Mouse (Mus musculus) liver, postnatal 0 days (tissue): ENCODE data around the gene Prkrip1.

Source experiments
- CTCF ChIP-seq: sonication (generic); IDR thresholded peaks from 2 replicates; pipeline ENCODE4 v1.5.1; 2016; ENCODE audit warnings: antibody characterized with exemption, low read depth
- EP300 ChIP-seq: IDR thresholded peaks from 2 replicates; pipeline ENCODE4 v1.6.1; 2016; ENCODE audit warnings: antibody characterized with exemption, low read depth, mild to moderate bottlenecking

- TF ChIP-seq CTCF = no peak
- TF ChIP-seq EP300 = no peak
Observed at GRCm38 (mm10) chr5:136170512-136171362, 28.0 kb downstream of the Prkrip1 start, which contains the start of gene Orai2.
